Mouse (Mus musculus) neural tube, embryonic 12.5 days (tissue): ENCODE data around the gene Lmcd1. TPM values are rescaled to one million over a fixed set of nuclear protein-coding genes. Genes with fewer than 3 reads are reported as not detected.

Experiments
- ATAC-seq: fragments of 200-750 bp; cut with Nextera tagmentation; 2 replicates; pipeline ENCODE4 v1.8.0; 2017; ENCODE audit warnings: low read depth, mild to moderate bottlenecking, moderate TSS enrichment, moderate library complexity; ENCODE audit not compliant: low FRiP score
- H3K27ac ChIP-seq: fragments of 300-500 bp; sonication (generic); 2 replicates; pipeline ENCODE4 v1.5.1; 2016
- H3K27me3 ChIP-seq: fragments of 300-500 bp; sonication (generic); replicated peaks from 2 replicates; pipeline ENCODE4 v1.6.1; 2016; ENCODE audit warnings: mild to moderate bottlenecking
- H3K36me3 ChIP-seq: fragments of 300-500 bp; sonication (generic); 2 replicates; pipeline ENCODE4 v1.6.1; 2016; ENCODE audit warnings: mild to moderate bottlenecking
- H3K4me1 ChIP-seq: fragments of 300-500 bp; sonication (generic); 2 replicates; pipeline ENCODE4 v1.6.1; 2016
- H3K4me2 ChIP-seq: fragments of 300-500 bp; sonication (generic); replicated peaks from 2 replicates; pipeline ENCODE4 v1.6.1; 2016; ENCODE audit warnings: mild to moderate bottlenecking
- H3K4me3 ChIP-seq: fragments of 300-500 bp; sonication (generic); 2 replicates; pipeline ENCODE4 v1.5.1; 2016
- H3K9ac ChIP-seq: fragments of 300-500 bp; sonication (generic); 2 replicates; pipeline ENCODE4 v1.6.1; 2016; ENCODE audit warnings: mild to moderate bottlenecking
- H3K9me3 ChIP-seq: fragments of 300-500 bp; sonication (generic); 2 replicates; pipeline ENCODE4 v1.6.1; 2016; ENCODE audit warnings: mild to moderate bottlenecking
- WGBS: fragments of 180-500 bp; shearing (Covaris S2); methylation state at CpG from one replicate; pipeline ENCODE4 v1.1.7; 2016; 5-methylcytosine and 5-hydroxymethylcytosine counted together
- polyA plus RNA-seq: library from polyadenylated mRNA; unstranded; fragments of >200 nt; fragmentation: Nextera tagmentation; extraction: Ambion mirVana; gene quantifications from 2 replicates; pipeline ENCODE4 v1.2.1, GENCODE M21; 2016

Lmcd1 gene
- polyA plus RNA-seq, 1 experiment from 2014 or later: 18.1 TPM

DNA sequence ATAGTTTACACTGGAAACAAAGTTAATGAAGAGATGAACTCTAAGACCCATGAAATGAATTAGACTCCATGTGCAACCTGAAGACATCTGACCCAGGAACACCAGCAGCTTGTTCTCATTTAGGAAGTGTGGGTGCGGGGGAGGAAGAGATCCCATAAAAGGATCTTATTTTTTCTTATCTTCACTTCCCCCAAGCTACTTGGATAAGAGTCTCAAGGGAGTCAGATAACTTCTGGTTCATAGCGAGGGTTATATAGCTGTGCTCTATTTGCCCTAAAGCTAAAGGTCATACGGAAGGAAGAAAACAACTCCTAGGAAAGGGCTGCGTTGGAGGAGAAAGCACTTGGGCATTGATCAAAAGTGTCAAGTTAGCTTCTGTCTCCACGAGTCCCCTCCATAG, 19.8 kb downstream of the Lmcd1 start:
- H3K9ac ChIP-seq: no peak overlapping the region
- H3K4me1 ChIP-seq: no peaks in the 10 kb centered on the region
- 66% methylated on average over 5 of the region's 5 CpGs for WGBS
- no peak overlapping the region for H3K4me2 ChIP-seq
- H3K9me3 ChIP-seq: no peaks in the 10 kb centered on the region
- H3K27me3 ChIP-seq: no peaks in the 10 kb centered on the region
- H3K36me3 ChIP-seq: no peaks in the 10 kb centered on the region
- H3K4me3 ChIP-seq: no peak overlapping the region
- no peak overlapping the region for H3K27ac ChIP-seq
- no peak for ATAC-seq

DNA sequence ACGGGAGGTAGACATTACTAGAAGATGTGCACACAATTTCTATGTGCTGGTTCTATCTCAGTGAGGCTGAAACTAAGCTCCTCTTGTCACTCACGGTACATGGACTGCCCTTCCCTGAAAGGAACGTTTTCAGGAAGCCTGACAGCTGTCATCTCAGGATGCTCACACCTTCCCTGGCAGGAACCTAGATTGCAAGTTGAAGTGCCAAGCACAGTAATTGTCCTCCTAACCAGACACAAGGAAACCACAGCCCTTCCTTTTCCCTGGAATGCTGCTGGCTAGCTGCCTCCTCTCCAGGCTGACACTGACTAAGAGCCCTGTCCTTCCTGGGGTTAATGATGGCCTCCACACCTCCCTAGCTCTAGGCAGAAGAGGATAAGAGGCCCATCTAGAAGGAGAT, 21.7 kb downstream of the Lmcd1 start:
- H3K36me3 ChIP-seq: no peaks in the 10 kb centered on the region
- no peak overlapping the region for H3K9ac ChIP-seq

DNA sequence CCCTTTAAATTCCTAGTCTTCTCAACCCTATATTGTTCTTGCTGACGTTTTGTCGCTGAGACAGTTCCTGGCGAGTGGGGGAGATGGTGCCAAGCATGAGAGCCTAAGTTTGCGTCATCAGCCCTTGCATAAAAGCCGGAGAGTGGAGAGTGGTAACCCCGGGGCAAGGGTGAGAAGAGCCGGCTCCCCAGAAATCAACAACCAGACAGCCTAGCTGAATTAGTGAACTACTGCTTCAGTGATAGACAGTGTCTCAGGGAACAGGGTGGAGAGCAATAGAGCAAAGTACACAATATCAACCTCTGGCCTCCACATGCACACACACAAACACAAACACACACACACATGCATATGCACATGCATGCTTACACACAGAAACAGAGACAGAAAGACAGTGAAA, 26.6 kb downstream of the Lmcd1 start:
- Histone ChIP-seq H3K27ac (no peak overlapping the region), H3K9ac (no peak overlapping the region), H3K4me1 (no peaks in the 10 kb centered on the region), H3K4me2 (no peak overlapping the region), H3K36me3 (no peaks in the 10 kb centered on the region), H3K9me3 (no peaks in the 10 kb centered on the region), H3K4me3 (no peak overlapping the region), H3K27me3 (no peaks in the 10 kb centered on the region)
- ATAC-seq: no peak
- 85% methylated on average over 7 of the region's 7 CpGs for WGBS

More for the DNA sequence above, 21.7 kb downstream of the Lmcd1 start:
- no peak for ATAC-seq
- Histone ChIP-seq H3K9me3 (no peaks in the 10 kb centered on the region), H3K4me2 (no peak overlapping the region), H3K27me3 (no peaks in the 10 kb centered on the region), H3K4me1 (no peaks in the 10 kb centered on the region), H3K4me3 (no peak overlapping the region), H3K27ac (no peak overlapping the region)
- 83% methylated on average over 3 of the region's 3 CpGs for WGBS

DNA sequence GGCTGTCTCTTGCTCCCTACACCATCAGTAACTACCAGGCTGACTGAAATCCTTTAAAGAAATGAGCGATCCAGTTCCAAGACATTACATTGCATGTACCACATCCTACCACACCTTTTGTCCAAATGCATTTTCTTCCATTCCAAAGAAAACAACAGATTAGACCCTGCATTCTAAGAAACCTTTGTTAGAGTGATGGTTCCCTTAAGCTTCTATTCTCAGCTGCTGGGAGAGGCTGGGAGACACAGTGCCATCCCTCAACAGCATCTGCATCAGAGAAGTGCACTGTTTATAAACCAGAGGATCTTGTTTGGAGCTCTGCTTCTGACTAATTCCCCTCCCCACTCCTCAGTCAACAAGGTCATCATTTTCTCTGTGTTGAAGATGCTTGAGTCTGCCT, 27.1 kb downstream of the Lmcd1 start:
- Histone ChIP-seq H3K4me2 (no peak overlapping the region), H3K4me1 (no peaks in the 10 kb centered on the region), H3K27me3 (no peaks in the 10 kb centered on the region), H3K9me3 (no peaks in the 10 kb centered on the region), H3K36me3 (no peaks in the 10 kb centered on the region), H3K27ac (no peak overlapping the region), H3K4me3 (no peak overlapping the region), H3K9ac (no peak overlapping the region)
- WGBS: 91% methylated on average over 1 of the region's 1 CpGs
- ATAC-seq: no peak

DNA sequence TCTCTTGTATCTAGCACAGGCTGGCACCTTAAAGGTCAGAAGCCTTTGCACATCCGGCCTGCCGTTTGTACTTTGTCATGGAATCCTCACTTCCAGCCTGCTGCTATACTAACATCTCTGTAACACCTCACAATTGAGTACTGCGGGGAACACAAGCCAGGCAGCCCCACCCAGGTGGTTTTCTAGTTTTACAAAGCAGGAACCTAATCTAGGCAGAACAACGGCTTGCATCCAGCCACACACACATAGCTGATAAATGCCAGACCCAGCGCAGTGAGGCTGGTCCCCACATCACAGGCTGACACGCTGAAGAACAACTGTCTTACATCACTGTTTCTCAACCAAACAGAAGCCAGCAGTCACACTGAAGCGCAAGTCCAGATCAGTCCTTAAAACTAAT, 28.7 kb downstream of the Lmcd1 start:
- Histone ChIP-seq H3K9ac (no peak overlapping the region), H3K27ac (no peak overlapping the region), H3K27me3 (no peaks in the 10 kb centered on the region), H3K4me3 (no peak overlapping the region), H3K36me3 (no peaks in the 10 kb centered on the region), H3K9me3 (no peaks in the 10 kb centered on the region), H3K4me1 (no peaks in the 10 kb centered on the region), H3K4me2 (no peak overlapping the region)
- WGBS: 71% methylated on average over 7 of the region's 7 CpGs
- no peak for ATAC-seq

DNA sequence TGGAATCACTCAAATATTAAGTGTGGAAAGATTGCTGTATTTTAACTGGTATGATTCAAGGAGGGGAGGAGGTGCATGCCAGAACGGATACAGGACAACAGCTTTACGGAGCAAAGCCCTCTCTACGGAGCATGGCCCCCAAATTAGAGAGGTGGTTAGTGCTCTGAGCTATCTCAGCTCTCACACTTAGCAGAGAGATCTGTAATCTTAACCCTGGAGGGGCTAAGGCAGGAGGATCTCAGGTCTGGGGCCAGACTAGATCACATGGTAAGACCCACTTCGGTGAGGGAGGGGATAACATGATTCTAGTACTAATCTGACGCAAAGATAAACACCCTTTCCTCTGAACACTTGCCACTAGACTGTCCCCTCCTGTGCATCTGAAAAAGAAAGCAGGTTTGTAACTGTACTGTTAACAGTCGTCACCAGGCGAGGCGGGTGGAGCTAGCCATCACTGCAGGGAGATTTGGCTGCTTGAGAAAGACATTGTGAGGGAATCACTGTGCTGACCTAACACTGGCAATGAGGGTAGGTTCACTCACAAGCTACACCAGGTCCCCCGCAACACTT, 29.3 kb downstream of the Lmcd1 start:
- Histone ChIP-seq H3K9me3 (no peaks in the 10 kb centered on the region), H3K27me3 (no peaks in the 10 kb centered on the region), H3K9ac (no peak overlapping the region), H3K27ac (no peak overlapping the region), H3K36me3 (no peaks in the 10 kb centered on the region), H3K4me1 (no peaks in the 10 kb centered on the region), H3K4me3 (no peak overlapping the region), H3K4me2 (no peak overlapping the region)
- 82% methylated on average over 9 of the region's 9 CpGs for WGBS
- ATAC-seq: no peak

DNA sequence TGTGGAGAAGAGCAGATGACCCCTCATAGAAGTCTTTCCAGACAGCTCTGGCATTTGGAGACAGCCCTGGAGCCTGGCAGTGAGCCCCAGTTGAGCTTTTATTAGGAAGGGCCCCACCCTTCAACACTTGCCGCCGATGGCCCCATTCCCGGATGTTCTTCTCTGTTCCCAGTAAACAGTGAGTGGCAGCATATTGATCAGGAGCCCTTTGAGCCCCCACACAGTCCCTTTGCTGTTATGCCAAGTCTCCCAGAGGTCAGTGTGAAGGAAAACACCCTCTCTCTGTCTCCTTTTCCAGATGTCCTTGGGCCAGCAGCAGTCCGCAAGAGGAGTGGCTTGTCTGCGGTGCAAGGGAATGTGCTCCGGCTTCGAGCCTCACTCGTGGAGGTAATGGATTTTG, 31.2 kb downstream of the Lmcd1 start:
- no peak for ATAC-seq
- Histone ChIP-seq H3K9me3 (no peaks in the 10 kb centered on the region), H3K4me2 (no peak overlapping the region), H3K9ac (no peak overlapping the region), H3K27ac (no peak overlapping the region), H3K36me3 (no peaks in the 10 kb centered on the region), H3K4me1 (no peaks in the 10 kb centered on the region), H3K27me3 (no peaks in the 10 kb centered on the region), H3K4me3 (no peak overlapping the region)
- 67% methylated on average over 8 of the region's 8 CpGs for whole genome bisulfite sequencing

DNA sequence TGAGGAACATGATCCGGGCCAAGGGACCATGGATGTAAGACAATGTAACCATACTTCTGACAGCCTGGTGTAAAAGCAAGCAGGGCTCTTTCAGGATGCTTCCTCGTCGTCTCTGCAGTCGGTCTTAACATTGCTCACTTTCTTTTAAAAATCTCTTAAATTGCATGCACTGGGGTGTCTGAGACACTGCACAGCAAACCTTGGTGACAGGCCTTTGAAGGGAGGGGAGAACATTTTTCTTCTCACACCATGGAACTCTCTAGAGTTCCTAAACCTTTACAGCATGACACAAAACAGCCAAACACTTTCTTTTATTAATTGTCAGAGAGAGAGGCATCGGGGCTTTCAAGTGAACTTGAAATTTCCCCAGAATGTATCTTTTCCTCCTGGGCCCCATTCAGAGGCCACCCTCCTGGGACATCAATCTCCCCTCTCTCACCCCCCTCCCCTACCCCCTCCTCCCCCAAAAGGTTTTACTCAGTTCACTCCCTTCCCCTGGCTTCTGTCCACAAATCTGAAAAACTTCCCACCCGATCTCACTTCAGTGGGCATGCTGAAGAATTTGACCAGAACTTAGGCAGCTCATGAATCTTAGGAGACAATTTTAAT, 35.9 kb downstream of the Lmcd1 start:
- no peaks in the 10 kb centered on the region for H3K9me3 ChIP-seq
- no peak overlapping the region for H3K4me2 ChIP-seq
- H3K4me1 ChIP-seq: no peaks in the 10 kb centered on the region
- no peak overlapping the region for H3K9ac ChIP-seq
- no peak for ATAC-seq
- no peak overlapping the region for H3K27ac ChIP-seq
- no peaks in the 10 kb centered on the region for H3K36me3 ChIP-seq
- no peak overlapping the region for H3K4me3 ChIP-seq
- WGBS: 58% methylated on average over 6 of the region's 6 CpGs
- no peaks in the 10 kb centered on the region for H3K27me3 ChIP-seq

DNA sequence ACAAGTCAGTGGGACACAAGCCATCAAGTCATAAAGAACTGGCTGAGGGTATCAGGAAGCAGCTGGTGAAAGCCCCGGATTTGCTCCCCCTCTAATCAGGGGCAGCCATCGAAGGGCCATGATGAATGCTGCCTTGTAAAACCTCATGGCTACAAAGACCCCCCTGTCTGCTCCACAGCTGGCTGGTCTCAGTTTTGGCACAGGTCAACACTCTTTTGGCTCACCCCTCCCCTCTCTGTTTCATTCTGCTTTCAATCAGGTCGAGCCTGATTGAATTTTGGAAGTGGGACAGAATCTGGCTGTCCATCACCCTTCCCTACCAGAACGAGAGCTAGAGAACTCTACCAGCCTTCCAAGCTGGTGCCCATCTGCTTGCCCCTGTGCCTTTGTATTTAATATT, 37.8 kb downstream of the Lmcd1 start:
- Histone ChIP-seq H3K4me3 (no peak overlapping the region), H3K27ac (no peak overlapping the region), H3K4me2 (no peak overlapping the region), H3K9me3 (no peaks in the 10 kb centered on the region), H3K36me3 (no peaks in the 10 kb centered on the region), H3K4me1 (no peaks in the 10 kb centered on the region), H3K27me3 (no peaks in the 10 kb centered on the region), H3K9ac (no peak overlapping the region)
- ATAC-seq: no peak
- 26% methylated on average over 4 of the region's 4 CpGs for WGBS

DNA sequence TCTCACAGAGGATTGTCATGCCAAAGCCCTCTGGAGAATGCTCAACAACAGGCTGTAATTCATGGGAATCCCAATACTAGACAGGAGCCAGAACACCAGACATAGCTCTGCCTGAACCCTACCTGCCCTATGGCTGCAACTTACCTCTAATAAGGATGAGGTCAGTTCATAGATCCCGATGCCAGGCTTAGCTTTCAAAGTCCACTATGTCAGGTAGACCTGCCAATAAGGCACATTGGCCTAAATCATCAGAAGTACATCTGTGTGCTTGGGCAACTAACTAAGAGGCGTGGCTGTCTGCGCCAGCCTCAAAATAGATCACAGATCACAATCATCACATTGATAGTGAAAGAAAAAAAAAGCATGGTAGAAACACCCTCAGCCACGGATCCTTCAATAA, 45.9 kb downstream of the Lmcd1 start:
- Histone ChIP-seq H3K27ac (no peak overlapping the region), H3K4me2 (no peak overlapping the region), H3K27me3 (no peaks in the 10 kb centered on the region), H3K9ac (no peak overlapping the region), H3K4me1 (no peaks in the 10 kb centered on the region), H3K4me3 (no peak overlapping the region), H3K36me3 (no peaks in the 10 kb centered on the region), H3K9me3 (no peaks in the 10 kb centered on the region)
- ATAC-seq: no peak
- WGBS: 91% methylated on average over 4 of the region's 4 CpGs

DNA sequence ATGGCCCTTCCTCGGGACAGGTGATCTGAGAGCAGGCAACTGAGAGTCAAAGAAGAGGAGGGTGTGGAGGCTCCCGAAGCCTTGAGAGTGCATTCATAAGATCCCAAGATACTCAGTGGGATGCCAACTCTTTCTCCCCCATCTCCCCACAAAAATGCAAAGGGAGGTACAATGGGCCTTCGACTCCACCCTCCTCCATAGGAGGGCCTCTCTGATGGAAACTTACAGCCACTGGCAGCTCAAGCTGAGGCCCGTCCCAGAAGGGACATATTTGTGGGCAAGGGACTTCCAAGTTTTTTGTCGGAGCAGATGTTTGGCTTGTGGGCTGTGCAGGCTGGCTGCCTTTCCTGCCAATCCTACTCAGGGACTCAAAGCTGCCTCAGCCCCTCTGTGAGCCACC, 47.1 kb downstream of the Lmcd1 start:
- WGBS: 34% methylated on average over 5 of the region's 5 CpGs
- no peaks in the 10 kb centered on the region for H3K36me3 ChIP-seq

DNA sequence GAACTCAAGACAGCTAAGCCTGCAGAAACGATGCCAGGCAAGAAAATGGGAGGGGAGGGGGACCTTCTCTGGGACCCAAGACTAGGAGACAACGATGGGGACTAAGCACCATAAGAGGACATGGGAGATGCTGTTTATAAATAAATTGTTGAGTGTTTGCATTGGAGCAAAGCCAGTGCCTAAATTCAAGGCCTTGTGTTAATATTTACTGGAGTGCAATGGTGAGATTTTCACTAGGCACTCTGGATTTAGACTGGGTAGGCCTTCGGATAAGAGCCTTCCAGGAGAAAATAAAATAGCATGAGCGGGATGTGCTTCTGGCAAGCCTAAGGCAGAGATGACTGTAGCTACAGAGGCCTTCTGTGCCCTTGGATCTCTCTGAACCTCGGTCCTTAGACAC, 49.4 kb downstream of the Lmcd1 start:
- Histone ChIP-seq H3K4me3 (no peak overlapping the region), H3K9ac (no peak overlapping the region), H3K27ac (no peak overlapping the region), H3K9me3 (no peaks in the 10 kb centered on the region), H3K36me3 (no peaks in the 10 kb centered on the region), H3K27me3 (no peaks in the 10 kb centered on the region), H3K4me2 (no peak overlapping the region), H3K4me1 (no peaks in the 10 kb centered on the region)
- ATAC-seq: no peak
- WGBS: 85% methylated on average over 5 of the region's 5 CpGs

More for the DNA sequence above, 47.1 kb downstream of the Lmcd1 start:
- Histone ChIP-seq H3K4me3 (no peak overlapping the region), H3K9ac (no peak overlapping the region), H3K4me2 (no peak overlapping the region), H3K4me1 (no peaks in the 10 kb centered on the region), H3K27ac (no peak overlapping the region), H3K9me3 (no peaks in the 10 kb centered on the region), H3K27me3 (no peaks in the 10 kb centered on the region)
- no peak for ATAC-seq

DNA sequence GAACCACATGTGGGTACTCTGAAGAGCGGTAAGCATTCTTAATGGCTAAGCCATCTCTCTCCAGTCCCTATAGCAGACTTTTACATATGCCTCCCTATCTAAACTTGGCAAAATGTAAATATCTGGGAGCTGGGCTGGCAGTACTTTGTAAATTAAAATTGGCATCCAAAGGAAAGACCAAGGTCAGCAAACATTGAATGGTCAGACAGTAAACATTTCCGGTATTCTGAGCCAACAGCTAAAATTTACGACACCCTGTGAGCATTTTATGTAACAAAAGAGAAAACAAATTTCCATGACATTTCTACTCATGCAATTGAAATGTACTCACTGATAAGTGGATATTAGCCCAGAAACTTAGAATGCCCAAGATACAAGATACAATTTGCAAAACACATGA, 51.7 kb downstream of the Lmcd1 start:
- no peaks in the 10 kb centered on the region for H3K4me1 ChIP-seq

More for the DNA sequence above, 51.7 kb downstream of the Lmcd1 start:
- no peaks in the 10 kb centered on the region for H3K27me3 ChIP-seq
- H3K9ac ChIP-seq: no peak overlapping the region
- WGBS: 90% methylated on average over 3 of the region's 3 CpGs
- H3K4me3 ChIP-seq: no peak overlapping the region
- ATAC-seq: no peak
- no peak overlapping the region for H3K4me2 ChIP-seq
- no peaks in the 10 kb centered on the region for H3K9me3 ChIP-seq
- no peak overlapping the region for H3K27ac ChIP-seq
- no peaks in the 10 kb centered on the region for H3K36me3 ChIP-seq
